Mouse (Mus musculus) frontal cortex, postnatal 36 days (tissue): ENCODE results near the gene Uqcrc1.
A peak's percentile ranks its signal among the peaks of the same experiment; 100 is the strongest.

Experiments
- DNase-seq, 2 experiments: peaks; one replicate each; pipeline ENCODE4 v3.0.0; 2022; ENCODE audit warnings: low spot score in 2 of 2

Uqcrc1 gene

DNA sequence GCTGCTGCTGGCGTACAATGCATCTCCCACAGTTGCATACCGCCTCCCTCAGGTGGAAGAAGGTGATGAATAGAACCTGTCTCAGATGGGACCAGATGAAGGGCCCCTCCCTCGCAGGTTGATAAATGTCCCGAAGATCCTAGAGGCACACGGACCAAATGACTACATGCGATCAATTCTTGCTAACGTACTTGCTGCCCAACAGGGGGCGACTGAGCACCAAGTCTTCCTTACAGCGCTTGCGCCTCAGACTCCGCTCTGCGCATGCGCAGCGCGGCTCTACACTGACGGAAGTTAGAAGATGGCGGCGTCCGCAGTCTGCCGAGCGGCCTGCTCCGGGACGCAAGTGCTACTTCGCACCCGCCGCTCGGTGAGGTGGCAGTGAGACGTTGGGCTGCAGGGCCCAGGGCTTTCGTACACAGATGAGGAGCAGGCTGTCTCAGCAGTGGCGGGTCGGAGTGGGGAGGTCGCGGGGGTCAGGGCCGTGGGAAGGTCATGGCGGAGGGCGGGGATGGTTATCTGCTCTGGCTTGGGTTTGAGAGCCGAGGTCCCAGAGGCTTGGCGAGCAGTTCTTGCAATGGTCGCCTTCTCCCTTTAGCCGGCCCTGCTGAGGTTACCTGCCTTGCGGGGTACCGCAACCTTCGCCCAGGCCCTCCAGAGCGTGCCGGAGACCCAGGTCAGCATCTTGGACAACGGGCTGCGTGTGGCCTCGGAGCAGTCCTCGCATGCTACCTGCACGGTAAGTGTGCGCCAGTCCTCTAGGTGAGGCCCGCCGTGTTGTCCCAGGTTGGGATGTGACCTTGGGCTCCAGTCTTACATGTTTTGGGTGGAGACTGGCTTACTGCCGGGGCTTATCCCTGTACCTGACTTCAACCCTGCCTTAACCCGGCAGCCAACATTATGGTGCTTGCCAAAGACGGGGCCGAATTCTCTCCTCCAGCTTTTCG is at the start of gene Uqcrc1:
Gene Uqcrc1, plus strand, starts transcription at position 216 of the 947 bp plus-strand sequence.
- DNase-seq = peak; percentile 92 to 94

DNA sequence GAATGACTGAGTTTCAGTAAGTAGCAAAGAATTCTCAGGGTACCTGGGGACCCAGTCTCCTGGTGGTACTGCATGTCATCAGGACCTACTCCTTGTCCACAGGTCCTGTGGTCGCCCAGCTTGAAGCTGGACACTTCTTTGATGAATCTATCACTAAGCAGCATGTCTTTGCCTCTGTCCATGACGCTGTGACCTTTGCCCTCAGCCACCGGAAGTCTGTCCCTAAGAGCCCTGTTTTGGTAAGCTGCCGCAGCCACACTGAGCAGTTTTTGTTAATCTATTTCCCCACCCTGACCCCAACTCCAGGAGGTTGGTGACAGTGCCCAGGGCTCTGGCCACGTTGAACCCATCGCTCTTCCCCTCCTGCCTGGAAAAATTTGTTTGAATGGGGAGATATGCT is 24.1 kb upstream of the Uqcrc1 start:
- no peak for DNase-seq

DNA sequence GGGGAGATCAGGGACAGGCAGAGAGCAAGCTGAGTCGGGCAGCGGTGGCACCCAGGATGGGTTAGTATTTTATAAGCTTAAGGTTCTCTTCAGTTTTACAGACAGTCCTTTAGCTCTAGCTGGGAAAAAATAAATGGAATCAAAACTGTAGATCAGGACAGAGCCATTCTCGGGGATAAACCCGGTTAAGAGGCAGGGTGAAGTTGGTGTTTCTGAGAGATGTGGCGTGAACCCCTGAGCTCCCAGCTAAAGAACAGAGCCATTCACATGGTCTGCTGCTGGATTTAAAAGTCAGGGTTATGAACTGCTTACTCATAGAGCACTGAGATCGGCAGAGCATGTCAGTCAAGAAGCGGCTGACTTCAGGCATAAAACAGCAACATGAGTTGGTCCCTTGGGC is 23.3 kb upstream of the Uqcrc1 start:
- no peak for DNase-seq

DNA sequence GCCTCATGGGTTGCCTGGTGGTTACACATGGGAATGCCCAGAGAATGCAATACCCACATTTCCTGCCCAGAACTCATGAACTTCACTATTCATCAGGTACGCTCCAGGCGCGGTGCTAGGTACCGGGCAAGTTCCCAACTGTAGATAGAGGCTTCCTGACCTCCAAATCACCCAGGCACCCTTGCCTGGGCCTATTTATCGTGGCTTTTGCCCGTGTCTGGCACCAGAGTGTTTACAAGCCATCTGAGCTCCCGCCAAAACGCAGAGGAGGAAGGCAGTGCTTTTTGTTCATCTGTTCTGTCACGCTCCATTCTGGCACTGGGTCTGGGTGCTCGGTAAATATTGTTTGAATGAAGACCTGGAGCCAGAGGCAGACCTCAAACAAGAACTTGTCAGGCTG is 22.8 kb upstream of the Uqcrc1 start:
- no peak for DNase-seq

DNA sequence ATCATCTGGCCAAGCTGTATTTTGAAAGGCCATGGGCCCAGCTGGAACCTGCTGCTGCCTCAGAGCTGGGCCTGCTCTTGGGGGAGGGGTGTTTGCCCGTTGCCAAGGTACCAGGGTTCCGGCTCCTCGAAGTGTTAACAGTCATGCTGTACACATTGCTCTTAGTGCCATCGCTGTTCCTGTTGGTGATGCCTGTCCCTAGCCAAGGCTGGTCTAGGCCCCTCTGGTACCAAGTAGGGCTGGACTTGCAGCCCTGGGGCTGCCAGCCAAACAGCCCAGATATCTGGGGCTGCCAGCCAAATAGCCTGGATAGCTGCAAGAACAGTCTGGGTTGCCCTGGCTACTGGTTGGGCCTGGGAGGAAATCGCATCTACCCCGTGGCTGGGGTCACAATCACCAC is 21.9 kb upstream of the Uqcrc1 start, which contains the start of gene Tmem89:
Gene Tmem89, plus strand, starts transcription at position 129 of the 400 bp plus-strand sequence.
- DNase-seq = peak; percentile 33 to 63

DNA sequence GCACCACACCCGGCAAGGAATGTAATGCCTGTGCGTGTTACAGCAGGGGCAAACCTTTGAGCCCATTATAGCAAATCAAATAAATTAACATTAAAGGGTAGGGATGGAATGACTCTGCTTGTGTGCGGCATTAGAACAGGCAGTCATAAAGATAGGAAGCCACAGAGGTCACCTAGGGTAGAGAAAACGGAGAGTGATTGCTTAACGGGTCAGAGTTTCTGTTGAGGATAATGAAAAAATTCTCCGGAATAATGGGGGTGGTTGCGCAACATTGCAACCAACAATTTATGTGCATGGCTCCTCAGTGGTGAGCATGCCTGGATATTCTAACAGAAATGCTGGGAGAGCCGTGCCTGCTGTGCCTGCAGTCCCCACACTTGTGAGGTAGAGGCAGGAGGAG is 10.5 kb upstream of the Uqcrc1 start:
- no peak for DNase-seq

DNA sequence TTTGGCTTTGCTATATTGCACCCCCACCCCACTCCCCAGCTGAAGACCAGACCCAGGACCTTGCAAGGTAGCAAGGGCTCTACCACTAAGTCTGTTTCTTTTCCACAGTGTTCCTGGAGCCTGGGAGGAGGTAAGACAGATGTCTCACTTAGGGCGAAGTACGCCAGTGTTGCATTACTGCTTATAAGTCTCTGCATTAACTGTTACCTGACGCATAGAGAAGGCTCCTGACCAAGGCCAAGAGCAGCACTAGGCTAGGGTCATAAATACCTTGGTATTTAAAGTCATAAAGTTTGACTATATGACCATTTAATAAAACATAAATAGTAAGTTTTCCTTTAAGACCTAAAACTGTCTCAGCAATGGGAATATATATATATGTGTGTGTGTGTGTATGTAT is 8.0 kb upstream of the Uqcrc1 start:
- DNase-seq = no peak

DNA sequence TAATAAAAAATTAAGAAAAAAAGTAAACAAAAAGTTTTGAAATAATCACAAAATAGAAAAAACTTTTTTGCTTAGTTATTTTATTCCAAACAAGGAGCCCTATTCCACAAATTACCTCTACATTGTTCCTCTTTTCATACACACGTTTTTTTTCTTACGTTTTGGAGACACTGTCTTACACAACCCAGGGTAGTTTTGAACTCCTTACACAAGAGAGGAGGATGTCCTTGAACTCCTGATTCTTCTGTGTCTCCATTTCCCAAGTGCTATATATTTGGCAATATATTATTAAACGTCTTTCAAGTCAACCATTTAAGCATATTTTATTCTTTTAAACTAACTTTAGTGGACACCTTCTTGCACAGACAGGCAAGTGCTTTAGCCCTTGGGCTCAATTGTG is 442 bp upstream of the Uqcrc1 start:
- no peak for DNase-seq

DNA sequence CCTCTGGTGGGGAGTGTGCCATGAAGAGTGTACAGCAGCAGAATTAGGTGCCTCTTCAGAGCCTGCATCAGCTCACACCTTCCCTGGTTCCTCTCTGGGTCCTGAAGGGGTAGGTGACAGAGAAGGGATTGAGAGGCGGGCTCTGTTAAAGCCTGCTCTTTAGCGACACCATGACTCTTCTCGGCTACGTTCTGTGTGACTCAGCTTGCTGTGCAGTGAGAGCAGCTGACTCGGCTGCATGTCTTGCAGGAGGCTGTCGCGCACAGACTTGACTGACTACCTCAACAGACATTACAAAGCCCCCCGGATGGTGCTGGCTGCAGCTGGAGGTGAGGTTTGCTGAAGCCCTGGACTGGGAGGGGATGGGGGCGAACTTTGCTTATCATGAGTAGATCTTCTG is 8.7 kb downstream of the Uqcrc1 start:
- peak in 1 of 2 experiments; percentile 20 for DNase-seq

DNA sequence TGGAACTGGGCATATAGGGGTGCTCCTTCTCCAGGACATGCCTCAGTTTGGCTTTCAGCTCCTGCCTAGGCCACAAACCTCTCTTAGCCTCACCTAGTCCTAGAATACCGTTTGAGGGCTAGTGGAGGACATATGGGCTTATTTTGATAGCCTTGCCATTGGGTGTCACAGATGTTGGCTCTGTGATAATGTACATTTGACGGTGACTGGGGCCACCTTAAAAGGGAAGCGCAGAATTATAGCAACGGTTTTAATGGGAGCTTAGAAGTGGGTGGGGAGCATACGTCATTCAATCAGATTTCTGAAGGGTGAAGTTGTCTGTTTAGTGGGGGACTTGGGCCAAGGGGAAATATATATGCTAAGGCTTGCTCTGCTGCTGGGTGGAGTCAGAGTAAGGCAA is 9.2 kb downstream of the Uqcrc1 start:
- no peak for DNase-seq

DNA sequence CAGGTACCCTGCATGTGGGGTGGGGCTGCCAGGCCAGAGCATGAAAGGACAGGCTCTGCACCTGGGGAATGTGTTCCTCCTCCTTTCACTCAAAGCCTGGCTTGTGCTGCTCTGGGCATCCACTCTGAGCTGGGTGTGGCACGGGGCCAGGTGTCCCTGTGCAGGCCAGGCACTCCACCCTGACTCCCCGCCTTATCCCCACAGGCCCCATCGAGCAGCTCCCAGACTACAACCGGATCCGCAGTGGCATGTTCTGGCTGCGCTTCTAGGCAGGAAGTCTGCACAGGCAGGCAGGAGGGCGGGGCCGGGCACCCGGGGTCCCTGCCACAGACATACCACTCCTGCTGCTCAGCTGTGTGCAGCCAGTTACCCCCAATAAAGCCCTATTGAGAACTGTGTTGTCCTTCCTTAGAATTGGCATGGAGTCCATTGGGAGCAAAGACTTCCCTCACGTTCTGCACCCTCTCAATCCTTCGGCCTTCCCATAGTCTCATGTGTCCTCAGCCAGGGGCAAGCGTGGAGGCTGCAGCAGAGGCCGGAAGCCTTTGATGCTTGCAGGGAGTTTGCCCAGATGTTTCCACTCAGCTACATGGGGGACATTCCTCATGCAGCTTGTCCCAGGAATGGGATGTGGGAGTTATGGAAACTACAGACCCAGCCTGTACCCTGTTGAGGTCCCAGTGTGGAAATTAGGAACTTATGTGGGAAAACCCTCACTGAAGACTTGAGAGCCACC is 13.0 kb downstream of the Uqcrc1 start:
- DNase-seq = no peak

DNA sequence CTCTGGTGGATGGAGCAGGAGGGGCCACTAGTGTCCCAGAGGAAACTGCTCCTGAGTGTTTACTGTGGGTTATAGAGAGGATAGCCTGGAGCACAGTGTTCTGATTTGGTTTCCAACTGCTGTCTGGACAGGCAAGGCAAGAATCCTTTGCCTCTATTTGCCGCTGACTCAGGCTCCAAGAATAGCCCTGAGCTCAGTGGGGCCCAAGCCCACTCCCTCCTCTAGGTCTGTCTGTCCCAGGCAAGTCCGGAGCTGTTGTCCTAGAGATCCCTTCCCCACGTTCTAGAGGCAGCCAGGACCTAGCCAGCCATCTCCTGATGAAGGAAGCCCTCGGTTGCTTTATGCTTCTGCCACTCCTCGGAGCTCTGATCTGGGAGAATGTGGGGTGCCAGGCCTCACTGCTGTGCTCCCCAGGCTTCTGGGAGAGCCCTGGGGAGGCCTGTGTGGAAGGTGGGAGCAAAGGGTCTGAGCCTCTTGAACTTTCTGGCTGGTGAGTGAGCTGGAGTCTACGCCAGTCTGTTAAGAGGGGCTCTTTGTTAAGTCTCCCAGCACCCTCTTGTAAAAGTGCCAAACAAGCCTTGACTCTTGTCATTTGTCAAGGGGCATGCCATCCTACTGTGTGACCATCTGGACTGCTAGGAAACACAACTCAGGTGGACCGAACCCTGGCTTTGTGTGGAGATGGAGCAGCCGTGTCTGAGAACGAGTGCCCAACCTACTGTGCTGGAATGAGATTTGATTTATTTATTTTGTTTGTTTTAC is 13.7 kb downstream of the Uqcrc1 start:
- no peak for DNase-seq

DNA sequence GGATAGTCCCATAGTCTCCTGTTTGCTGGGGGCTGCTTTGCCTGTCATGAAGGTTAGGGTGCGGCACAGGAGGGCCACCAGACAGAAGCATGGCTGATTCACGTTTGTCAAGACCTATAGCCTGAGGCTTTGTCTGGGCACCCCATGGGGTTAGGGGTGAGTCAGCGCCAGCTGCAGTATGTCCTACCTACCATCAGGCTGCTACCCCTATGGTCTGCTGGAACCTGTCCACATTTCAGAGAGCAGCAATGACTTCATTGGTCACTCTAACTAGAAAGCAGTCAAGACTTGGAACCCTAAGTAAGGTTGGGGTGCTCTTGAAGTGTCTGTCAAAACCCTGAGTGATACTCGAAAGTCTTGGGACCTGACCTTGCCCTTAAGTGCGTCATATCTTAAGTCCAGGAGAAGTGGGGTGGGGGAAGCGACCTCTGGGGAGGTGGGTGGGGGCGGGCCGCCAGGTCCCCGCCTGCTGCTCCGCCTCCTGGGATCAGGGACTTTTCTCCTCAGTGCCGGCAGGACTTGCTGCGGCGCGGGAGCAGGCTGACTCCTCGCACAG is 16.7 kb downstream of the Uqcrc1 start, which contains the start of gene Col7a1:
Gene Col7a1, plus strand, starts transcription at position 506 of the 556 bp plus-strand sequence.
- DNase-seq = no peak

DNA sequence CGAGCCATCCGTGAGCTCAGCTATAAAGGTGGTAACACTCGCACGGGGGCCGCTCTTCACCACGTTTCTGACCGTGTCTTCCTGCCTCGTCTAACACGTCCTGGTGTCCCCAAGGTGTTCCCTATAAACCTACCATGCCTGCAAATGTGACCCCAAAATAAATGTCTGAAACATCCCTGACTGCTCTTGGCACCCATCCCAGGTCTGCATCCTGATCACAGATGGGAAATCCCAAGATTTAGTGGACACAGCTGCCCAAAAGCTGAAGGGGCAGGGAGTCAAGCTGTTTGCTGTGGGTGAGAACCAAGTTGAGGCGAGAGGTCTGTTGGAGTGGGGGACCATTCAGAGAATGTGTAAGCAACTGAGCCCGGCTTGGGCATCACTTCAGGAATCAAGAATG is 18.8 kb downstream of the Uqcrc1 start:
- DNase-seq = no peak

DNA sequence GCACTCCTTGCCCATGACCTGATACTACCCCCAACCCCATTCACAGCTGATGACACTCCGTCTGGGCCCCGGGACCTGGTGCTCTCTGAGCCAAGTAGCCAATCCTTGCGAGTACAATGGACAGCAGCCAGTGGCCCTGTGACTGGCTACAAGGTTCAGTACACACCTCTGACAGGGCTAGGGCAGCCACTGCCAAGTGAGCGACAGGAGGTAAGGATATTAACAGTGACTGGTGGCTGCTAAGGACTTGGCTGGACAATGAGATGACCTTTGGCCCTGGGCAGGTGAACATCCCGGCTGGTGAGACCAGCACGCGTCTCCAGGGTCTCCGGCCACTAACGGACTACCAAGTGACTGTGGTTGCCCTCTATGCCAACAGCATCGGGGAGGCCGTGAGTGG is 19.4 kb downstream of the Uqcrc1 start:
- no peak for DNase-seq

DNA sequence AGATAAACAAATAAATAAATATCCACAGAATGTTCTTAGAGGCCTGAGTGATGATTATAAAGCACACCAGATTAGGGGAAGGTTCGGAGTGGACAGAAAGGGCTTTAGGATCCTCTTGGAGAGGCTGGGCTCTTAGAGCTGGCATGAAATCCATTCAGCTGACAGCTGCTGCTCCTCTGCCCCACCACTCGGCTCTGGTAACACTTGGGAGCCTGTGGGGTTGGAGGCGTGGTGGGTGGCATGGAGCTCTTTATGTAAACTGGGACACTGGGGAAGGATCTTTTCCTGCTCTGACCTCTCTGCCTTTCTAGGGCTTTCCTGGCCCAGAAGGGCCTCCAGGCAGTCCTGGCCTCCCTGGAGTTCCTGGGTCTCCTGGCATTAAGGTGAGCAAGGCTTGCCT is 27.1 kb downstream of the Uqcrc1 start:
- no peak for DNase-seq

DNA sequence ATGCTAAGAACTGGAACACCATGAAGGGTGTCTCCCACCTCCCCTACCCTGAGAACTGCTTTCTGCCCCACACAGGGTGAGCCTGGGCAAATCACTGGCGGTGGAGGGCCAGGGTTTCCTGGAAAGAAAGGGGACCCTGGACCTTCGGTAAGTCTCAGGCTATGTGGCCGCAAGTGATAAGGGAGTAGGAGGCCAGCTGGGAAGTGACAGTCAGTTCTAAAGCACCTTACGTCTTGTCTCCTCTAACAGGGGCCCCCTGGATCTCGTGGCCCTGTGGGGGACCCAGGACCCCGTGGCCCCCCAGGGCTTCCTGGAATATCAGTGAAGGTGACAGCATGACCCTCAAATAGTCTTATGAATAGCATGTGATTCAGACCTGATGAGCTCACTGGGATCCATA is 27.9 kb downstream of the Uqcrc1 start:
- DNase-seq = no peak

DNA sequence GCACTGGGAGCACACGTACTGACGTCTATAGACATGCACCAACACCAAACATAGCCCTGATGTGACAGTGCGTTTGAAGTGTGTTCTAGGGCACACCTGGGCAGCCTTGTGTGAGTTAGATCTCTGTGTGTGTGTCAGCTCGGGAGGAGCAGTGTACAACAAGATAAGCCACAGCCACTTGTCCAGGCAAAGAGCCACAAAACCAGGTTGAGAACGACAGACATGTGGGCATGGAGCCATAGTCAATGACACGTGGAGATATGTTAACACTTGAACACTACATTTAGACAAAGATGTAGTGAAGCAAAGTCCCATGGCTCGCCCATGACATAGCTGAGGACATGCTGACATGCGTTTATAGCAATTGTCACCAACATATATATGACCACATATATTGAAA is 34.2 kb downstream of the Uqcrc1 start:
- DNase-seq = no peak

DNA sequence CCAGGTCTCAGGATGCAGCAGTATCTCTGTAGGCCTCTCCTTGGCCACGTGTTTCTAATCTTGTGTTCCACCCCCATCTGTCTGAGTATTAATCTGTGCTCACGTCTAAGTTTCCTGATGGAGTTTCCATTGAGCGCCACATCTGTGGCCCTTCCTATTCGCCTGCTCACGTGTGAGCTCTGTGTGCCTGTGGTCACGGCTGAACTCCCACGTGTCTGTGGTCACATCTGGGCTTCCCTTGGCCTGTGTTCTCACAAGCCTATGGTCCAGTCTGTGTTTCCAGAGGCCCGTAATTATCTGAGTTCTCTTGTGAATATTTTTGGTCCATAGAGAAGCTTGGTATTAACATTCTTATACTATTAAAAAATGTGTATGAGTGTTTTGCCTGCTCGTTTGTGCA is 40.0 kb downstream of the Uqcrc1 start:
- DNase-seq = no peak

DNA sequence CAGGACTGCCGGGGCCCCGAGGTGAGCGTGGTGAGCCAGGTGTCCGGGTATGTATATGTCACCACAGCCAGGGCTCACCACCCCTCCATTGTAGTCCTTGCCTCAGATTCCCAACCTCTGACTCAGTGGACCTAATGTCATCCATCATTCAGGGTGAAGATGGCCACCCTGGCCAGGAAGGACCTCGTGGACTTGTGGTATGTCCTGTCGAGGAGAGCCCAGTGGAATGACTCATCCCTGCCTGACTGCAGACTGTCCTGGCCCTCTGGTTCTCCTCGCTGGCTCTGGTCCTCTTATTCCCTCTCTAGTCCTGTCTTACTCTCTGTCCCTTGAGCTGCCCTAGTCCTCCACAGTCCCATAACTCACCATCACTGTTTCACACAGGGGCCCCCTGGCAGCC is 41.5 kb downstream of the Uqcrc1 start:
- no peak for DNase-seq

DNA sequence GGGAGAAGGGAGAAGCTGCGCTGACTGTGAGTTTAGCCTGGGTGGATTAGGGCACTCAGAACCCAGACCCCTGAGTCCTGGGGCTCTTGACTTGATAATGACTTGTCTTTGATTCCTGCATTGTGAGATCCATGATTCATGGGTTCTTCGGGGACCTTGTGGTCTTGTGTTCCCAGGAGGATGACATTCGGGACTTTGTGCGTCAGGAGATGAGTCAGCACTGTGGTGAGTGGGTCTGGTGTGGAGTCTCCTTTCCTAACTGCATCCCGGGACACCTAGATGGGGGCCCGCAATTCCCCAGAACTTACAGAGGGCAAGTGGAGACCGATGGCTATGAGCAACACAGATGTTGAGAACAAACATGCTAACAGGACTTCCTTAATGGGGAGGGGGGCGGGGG is 46.1 kb downstream of the Uqcrc1 start:
- no peak for DNase-seq

DNA sequence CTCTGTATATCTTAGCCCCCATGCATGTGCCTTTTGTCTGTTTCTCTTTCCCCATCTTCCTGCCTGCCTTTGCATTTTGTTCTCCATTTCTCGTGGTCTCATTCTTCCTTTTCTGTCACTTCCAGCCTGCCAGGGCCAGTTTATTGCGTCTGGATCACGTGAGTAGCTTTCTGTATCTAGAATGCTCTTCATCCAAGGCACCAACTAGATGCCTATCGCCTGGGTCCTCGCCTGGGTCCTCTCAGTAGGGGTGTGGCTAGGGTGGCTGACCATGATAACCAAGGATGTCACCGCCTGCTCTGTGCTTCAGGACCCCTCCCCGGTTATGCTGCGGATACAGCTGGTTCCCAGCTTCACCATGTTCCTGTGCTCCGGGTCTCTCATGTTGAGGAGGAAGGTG is 46.8 kb downstream of the Uqcrc1 start:
- DNase-seq = no peak
